Mouse (Mus musculus) megakaryocyte, embryonic 14.5 days (primary cell): Measurements from ENCODE around the gene 2310033P09Rik.

Experiments
- FLI1 ChIP-seq: IDR thresholded peaks from 2 replicates; pipeline ENCODE4 v1.6.1; 2012; ENCODE audit warnings: low read length, inconsistent platforms, mixed read lengths
- GATA1 ChIP-seq: IDR thresholded peaks from 3 replicates; pipeline ENCODE4 v1.6.1; 2012; ENCODE audit warnings: mixed read lengths, low read length, inconsistent platforms, borderline replicate concordance

DNA sequence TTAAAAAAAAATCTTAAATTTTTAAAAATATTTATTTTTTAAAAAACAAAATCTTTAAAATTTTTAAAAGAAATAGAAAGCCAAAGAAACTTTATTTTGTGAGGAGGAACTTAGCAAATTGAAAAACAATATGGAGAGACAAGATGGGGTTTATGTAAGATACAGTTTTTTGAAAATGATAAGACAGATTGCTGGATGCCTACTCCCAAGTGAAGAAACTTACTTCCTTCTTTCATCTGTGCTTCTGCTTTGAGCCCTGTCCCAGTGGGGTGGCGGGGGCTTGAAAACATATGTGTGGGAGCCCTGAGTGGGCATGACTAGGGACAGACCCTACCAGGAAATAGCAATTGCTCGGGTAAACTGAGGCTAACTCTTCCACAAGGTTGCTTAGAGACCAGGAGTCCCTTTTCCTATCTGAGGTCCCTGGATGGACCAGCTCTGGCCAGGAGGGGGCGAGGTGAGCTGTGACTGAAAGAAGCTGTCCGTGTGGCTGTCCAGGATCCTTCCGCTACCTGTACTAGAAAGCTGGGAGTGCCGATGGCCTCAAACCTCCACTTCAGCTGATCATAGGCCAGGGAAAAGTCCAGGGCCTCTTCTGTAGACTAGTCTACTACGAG is 22.1 kb downstream of the 2310033P09Rik start:
- TF ChIP-seq FLI1 (no peak), GATA1 (no peak)
